Mouse (Mus musculus) midbrain, embryonic 14.5 days (tissue): ENCODE measurements at regions not wholly inside any gene's neighbourhood (a gene's known extent, or its start where the extent isn't known, plus 50 kb on each side); places are given as distances from the start of the nearest gene placed in this dataset.

Experiments
- ATAC-seq: fragments of 200-750 bp; cut with Nextera tagmentation; 2 replicates; pipeline ENCODE4 v1.8.0; 2017; ENCODE audit warnings: moderate number of reproducible peaks, moderate library complexity; ENCODE audit not compliant: low FRiP score, low TSS enrichment
- DNase-seq: peaks from one replicate; pipeline ENCODE4 v3.0.0-alpha.2; 2015
- H3K27ac ChIP-seq: fragments of 300-500 bp; sonication (generic); replicated peaks from 2 replicates; pipeline ENCODE4 v1.5.1; 2014; ENCODE audit warnings: mild to moderate bottlenecking, low read depth, low read length, moderate library complexity
- H3K27me3 ChIP-seq: fragments of 300-500 bp; sonication (generic); 2 replicates; pipeline ENCODE4 v1.6.1; 2014; ENCODE audit warnings: low read length, control low read depth, mixed read lengths; ENCODE audit not compliant: control insufficient read depth, insufficient read depth
- H3K36me3 ChIP-seq: fragments of 300-500 bp; sonication (generic); 2 replicates; pipeline ENCODE4 v1.6.1; 2014; ENCODE audit warnings: low read length, control low read depth; ENCODE audit not compliant: control insufficient read depth, insufficient read depth
- H3K4me1 ChIP-seq: fragments of 300-500 bp; sonication (generic); 2 replicates; pipeline ENCODE4 v1.6.1; 2014; ENCODE audit warnings: mild to moderate bottlenecking, antibody characterized with exemption, low read length, control low read depth; ENCODE audit not compliant: control insufficient read depth, insufficient read depth
- H3K4me2 ChIP-seq: fragments of 300-500 bp; sonication (generic); 2 replicates; pipeline ENCODE4 v1.6.1; 2014; ENCODE audit warnings: mild to moderate bottlenecking, low read length, moderate library complexity
- H3K4me3 ChIP-seq: fragments of 300-500 bp; sonication (generic); replicated peaks from 2 replicates; pipeline ENCODE4 v1.5.1; 2014; ENCODE audit warnings: low read depth, low read length
- H3K9ac ChIP-seq: fragments of 300-500 bp; sonication (generic); replicated peaks from 2 replicates; pipeline ENCODE4 v1.6.1; 2014; ENCODE audit warnings: mild to moderate bottlenecking, low read length, moderate library complexity
- H3K9me3 ChIP-seq: fragments of 300-500 bp; sonication (generic); 2 replicates; pipeline ENCODE4 v1.6.1; 2016; ENCODE audit warnings: low read length, control low read depth, mixed read lengths; ENCODE audit not compliant: control insufficient read depth
- WGBS: fragments of 180-500 bp; shearing (Covaris S2); extraction: QIAGEN DNeasy Blood & Tissue Kit; methylation state at CpG from one replicate; pipeline ENCODE4 v1.1.7; 2014; 5-methylcytosine and 5-hydroxymethylcytosine counted together

GRCm38 (mm10) chr19:45288722-45289121 is 53.1 kb upstream of the Lbx1 start:
- Histone ChIP-seq H3K4me2 (no peak overlapping the region), H3K4me3 (no peak overlapping the region), H3K36me3 (no peaks in the 10 kb centered on the region), H3K27ac (no peak overlapping the region), H3K4me1 (peaks cover 15% of the 10 kb centered on the region; the same call in 1 of the 2 replicates), H3K27me3 (peaks cover 15% of the 10 kb centered on the region; the same call in 1 of the 2 replicates), H3K9ac (no peak overlapping the region), H3K9me3 (no peaks in the 10 kb centered on the region)
- WGBS: 73% methylated on average over 2 of the region's 2 CpGs
- DNase-seq: no peak
- ATAC-seq: no peak

GRCm38 (mm10) chr19:45297812-45298211 is 62.2 kb upstream of the Lbx1 start:
- Histone ChIP-seq H3K4me2 (no peak overlapping the region), H3K4me1 (peaks cover 35% of the 10 kb centered on the region), H3K36me3 (no peaks in the 10 kb centered on the region), H3K27me3 (peaks cover 50% of the 10 kb centered on the region), H3K27ac (no peak overlapping the region), H3K4me3 (no peak overlapping the region), H3K9me3 (no peaks in the 10 kb centered on the region), H3K9ac (no peak overlapping the region)
- DNase-seq (peak; percentile 67), ATAC-seq (no peak)
- 38% methylated on average over 3 of the region's 3 CpGs for WGBS

GRCm38 (mm10) chr19:45299341-45299740 is 63.7 kb upstream of the Lbx1 start:
- no peak for DNase-seq
- Histone ChIP-seq H3K27ac (no peak overlapping the region), H3K4me1 (peaks cover 35% of the 10 kb centered on the region), H3K4me3 (no peak overlapping the region), H3K27me3 (peaks cover 54% of the 10 kb centered on the region), H3K9ac (no peak overlapping the region), H3K9me3 (no peaks in the 10 kb centered on the region), H3K4me2 (no peak overlapping the region), H3K36me3 (no peaks in the 10 kb centered on the region)
- 83% methylated on average over 3 of the region's 3 CpGs for WGBS
- no peak for ATAC-seq

GRCm38 (mm10) chr19:45299768-45300167 is 63.8 kb upstream of the Btrc start:
- ATAC-seq (no peak), DNase-seq (no peak)
- Histone ChIP-seq H3K4me3 (no peak overlapping the region), H3K27ac (no peak overlapping the region), H3K4me2 (no peak overlapping the region), H3K9ac (no peak overlapping the region), H3K27me3 (peaks cover 58% of the 10 kb centered on the region), H3K36me3 (no peaks in the 10 kb centered on the region), H3K9me3 (no peaks in the 10 kb centered on the region), H3K4me1 (peaks cover 37% of the 10 kb centered on the region)
- WGBS: 18% methylated on average over 5 of the region's 5 CpGs

- peak overlapping the region; percentile 87 for H3K4me2 ChIP-seq
- 3% methylated on average over 22 of the region's 22 CpGs for WGBS
- H3K36me3 ChIP-seq: no peaks in the 10 kb centered on the region
- ATAC-seq: peak; percentile 60
- H3K9ac ChIP-seq: peak overlapping the region; percentile 74
- peaks cover 33% of the 10 kb centered on the region for H3K4me1 ChIP-seq
- peak; percentile 87 for DNase-seq
- H3K4me3 ChIP-seq: peak overlapping the region; percentile 52
- H3K9me3 ChIP-seq: no peaks in the 10 kb centered on the region
- H3K27ac ChIP-seq: peak overlapping the region; percentile 97
- peaks cover 67% of the 10 kb centered on the region for H3K27me3 ChIP-seq
These were observed 62.7 kb upstream of the Btrc start for GRCm38 (mm10) chr19:45300691-45301431.

- 3% methylated on average over 15 of the region's 16 CpGs for WGBS
- Histone ChIP-seq H3K36me3 (no peaks in the 10 kb centered on the region), H3K4me2 (peak overlapping the region; percentile 87), H3K9me3 (no peaks in the 10 kb centered on the region), H3K27ac (peak overlapping the region; percentile 97), H3K9ac (peak overlapping the region; percentile 74), H3K27me3 (peaks cover 67% of the 10 kb centered on the region), H3K4me3 (peak overlapping the region; percentile 52), H3K4me1 (peaks cover 33% of the 10 kb centered on the region)
- peak; percentile 12; the same call in 1 of the 2 replicates for ATAC-seq
- peak; percentile 77 for DNase-seq
These were observed 62.2 kb upstream of the Btrc start for GRCm38 (mm10) chr19:45301432-45301732.

- Histone ChIP-seq H3K4me1 (peaks cover 33% of the 10 kb centered on the region), H3K27ac (peak overlapping the region; percentile 97), H3K9me3 (no peaks in the 10 kb centered on the region), H3K27me3 (peaks cover 67% of the 10 kb centered on the region), H3K9ac (peak overlapping the region; percentile 74), H3K4me3 (peak overlapping the region; percentile 52), H3K36me3 (no peaks in the 10 kb centered on the region), H3K4me2 (peak overlapping the region; percentile 87)
- WGBS: under 1% methylated on average over 57 of the region's 58 CpGs
- peak; percentile 84 for ATAC-seq
- DNase-seq: peak; percentile 92
These were observed 61.6 kb upstream of the Btrc start for GRCm38 (mm10) chr19:45301733-45302547.

GRCm38 (mm10) chr19:45302548-45303241 is 60.8 kb upstream of the Btrc start:
- Histone ChIP-seq H3K4me2 (peak overlapping the region; percentile 87), H3K27me3 (peaks cover 68% of the 10 kb centered on the region), H3K4me1 (peaks cover 33% of the 10 kb centered on the region), H3K9ac (peak overlapping the region; percentile 74), H3K36me3 (no peaks in the 10 kb centered on the region), H3K27ac (peak overlapping the region; percentile 97), H3K4me3 (peak overlapping the region; percentile 52), H3K9me3 (no peaks in the 10 kb centered on the region)
- DNase-seq: peak; percentile 79
- ATAC-seq: peak; percentile 41
- WGBS: 2% methylated on average over 16 of the region's 16 CpGs
